Mouse (Mus musculus) T-helper 2 cell (primary cell): ENCODE measurements around the gene Gtf2ird1.
"Not testable (repeated sequence)": the region's sequence is repeated elsewhere in the genome, so short reads cannot be mapped to it uniquely, and the experiment has no call there.

Source experiments
- in situ Hi-C: fragments of 300-600 bp; cut with MboI, MseI; formaldehyde crosslinking; loops from one replicate; pipeline ENCODE4 v1.15.1; 2025; ENCODE audit warnings: high pct_unique_total_duplicates

Gtf2ird1 gene

DNA sequence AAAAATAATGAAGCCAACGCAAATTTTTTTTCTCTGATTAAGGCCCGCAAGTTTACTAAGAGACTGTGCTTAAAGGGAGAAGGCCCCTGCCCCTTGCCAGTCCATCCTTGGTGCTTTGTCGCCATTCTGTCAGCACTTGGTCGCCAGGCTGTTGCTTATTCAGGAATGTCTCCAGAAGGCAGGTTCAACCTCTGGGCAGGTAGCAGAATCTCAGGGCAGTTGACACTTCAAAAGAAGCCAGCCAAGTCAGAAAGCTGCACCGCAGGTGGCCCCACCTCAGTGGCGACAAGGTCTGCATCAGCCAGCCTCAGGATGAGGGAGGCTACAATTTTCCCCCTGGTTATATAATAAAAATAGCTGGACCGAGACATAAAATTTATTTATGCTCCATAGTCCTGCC lies 19.2 kb upstream of the Gtf2ird1 start:
- in situ Hi-C loops, result not testable (repeated sequence)

- in situ Hi-C loops, result no loop called here
Observed at GRCm38 (mm10) chr5:134475006-134475605, 18.6 kb upstream of the Gtf2ird1 start.

DNA sequence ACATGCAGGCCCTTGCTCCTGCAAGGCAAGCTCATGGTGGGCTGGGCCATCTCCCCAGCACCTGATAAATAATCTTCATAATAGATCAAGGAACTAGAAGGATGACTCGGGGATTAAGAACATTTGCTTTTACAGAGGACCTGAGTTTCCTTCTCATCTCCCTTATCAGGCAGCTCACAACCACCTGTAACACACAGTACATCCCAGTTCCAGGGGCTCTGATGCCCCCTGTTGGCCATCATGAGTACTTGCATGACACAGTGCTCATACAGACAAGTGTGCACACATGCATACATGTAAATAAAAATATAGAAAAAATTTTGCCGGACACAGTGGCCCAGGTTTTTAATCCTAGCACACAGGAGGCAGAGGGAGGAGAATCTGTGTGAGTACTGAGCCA lies 17.4 kb upstream of the Gtf2ird1 start:
- in situ Hi-C loops, result no loop called here

DNA sequence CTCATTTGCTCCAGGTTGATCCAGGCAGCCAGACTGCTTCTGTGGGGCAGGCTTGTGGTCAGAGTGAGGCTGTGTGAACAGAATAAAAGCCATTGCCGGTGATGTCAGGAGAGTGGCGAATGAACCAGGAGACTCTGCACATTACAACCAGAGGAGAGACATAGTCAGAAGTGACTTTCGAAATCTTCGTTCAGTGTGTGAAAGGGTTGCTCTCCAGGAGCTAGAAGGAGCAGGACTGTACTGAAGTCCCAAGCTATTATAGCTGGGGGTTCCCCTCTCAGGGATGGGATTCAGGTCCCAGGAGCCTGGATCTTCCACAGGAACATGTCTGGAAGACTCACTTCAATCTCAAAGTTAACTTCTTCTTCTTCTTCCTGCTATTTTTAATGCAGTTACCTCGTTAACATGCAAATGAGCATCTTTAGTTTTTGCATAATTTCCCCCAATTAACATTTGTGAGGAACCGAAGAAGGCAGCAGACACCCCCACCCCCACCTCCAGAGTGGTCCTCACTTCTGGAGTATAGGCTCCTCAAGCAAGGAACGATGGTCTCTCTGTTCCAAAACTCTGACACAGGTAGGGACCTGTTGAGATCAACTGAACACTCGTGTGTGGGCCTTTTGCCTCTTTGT lies 14.1 kb upstream of the Gtf2ird1 start:
- in situ Hi-C loops, result no loop called here

DNA sequence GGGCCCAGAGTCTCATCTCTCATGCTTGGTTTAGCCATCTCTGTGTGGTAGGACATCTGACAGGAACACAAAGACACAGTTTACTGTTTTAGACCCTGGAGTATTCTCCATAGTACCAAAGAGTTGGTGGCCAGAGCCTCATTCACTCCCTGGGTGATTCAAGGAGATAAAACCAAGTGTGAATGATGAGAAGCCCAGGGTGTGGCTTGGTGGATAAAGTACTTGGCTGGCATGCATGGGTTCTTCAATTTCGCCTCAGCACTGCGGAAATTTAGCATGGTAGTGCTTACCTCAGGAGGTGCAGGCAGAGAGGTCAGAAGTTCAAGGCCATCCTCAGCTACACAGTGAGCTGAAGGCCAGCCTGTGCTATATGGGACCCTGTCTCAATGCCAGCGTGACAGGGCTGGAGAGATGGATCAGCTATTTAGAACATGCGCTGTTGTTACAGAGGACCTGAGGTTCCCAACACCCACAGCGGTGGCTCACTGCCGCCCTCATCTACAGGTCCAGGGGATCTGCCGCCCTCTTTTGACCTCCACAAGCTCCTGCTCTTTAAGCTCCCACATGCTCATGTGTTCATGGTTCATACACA lies 13.1 kb upstream of the Gtf2ird1 start:
- in situ Hi-C loops, result loop anchor here (5.0 kb wide), 1 partner anchor 47 kb away; no protein-coding TSS in a partner anchor

GRCm38 (mm10) chr5:134468158-134468765 lies 11.7 kb upstream of the Gtf2ird1 start:
- in situ Hi-C loops, result loop anchor here (5.0 kb wide), 1 partner anchor 46 kb away; no protein-coding TSS in a partner anchor

- in situ Hi-C loops, result loop anchor here (5.0 kb wide), 1 partner anchor 45 kb away; no protein-coding TSS in a partner anchor
Observed at GRCm38 (mm10) chr5:134467030-134467549, 10.6 kb upstream of the Gtf2ird1 start.

GRCm38 (mm10) chr5:134466296-134467029 lies 9.9 kb upstream of the Gtf2ird1 start:
- in situ Hi-C loops, result loop anchor here (5.0 kb wide), 1 partner anchor 44 kb away; no protein-coding TSS in a partner anchor

DNA sequence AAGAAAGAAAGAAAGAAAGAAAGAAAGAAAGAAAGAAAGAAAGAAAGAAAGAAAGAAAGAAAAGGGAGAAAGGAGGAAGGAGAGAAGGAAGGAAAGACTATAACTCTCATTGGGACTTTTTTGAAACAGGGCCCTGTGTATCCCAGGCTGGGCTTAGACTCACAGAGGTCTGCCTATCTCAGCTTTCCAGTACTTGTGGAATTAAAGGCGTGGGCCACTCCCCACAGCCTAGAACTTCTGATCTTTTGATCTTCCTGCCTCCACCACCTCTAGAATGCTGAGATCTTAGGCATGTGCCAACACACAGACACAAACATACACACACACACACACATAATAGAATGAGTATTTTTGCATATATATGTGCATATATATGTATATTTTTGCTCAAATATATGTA lies 8.7 kb upstream of the Gtf2ird1 start:
- in situ Hi-C loops, result loop anchor here (5.0 kb wide), 1 partner anchor 43 kb away; no protein-coding TSS in a partner anchor

- in situ Hi-C loops, result no loop called here
Observed at GRCm38 (mm10) chr5:134464225-134464624, 7.7 kb upstream of the Gtf2ird1 start.

DNA sequence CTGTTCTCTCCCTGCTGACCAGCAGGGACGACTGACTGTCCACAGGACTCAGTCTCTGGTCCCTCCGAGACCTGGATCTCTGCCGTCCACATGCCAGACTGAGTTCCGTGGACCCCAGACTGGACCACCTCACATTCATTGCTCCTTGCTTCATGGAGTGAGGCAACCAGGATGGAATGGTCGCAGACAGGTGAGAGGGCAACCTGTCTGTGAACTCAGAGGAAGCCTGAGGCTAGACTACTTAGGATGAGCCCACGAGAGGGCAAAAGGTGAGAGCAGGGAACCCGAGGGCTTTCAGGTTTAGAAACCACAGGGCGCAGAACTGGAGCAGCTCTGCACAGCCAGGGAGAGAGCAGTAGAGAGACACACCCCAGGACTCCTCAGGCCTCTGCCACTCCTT lies 6.2 kb upstream of the Gtf2ird1 start:
- in situ Hi-C loops, result no loop called here

- in situ Hi-C loops, result no loop called here
Observed at GRCm38 (mm10) chr5:134462316-134462715, 5.8 kb upstream of the Gtf2ird1 start.

- in situ Hi-C loops, result no loop called here
Observed at GRCm38 (mm10) chr5:134460546-134460945, 4.0 kb upstream of the Gtf2ird1 start.

DNA sequence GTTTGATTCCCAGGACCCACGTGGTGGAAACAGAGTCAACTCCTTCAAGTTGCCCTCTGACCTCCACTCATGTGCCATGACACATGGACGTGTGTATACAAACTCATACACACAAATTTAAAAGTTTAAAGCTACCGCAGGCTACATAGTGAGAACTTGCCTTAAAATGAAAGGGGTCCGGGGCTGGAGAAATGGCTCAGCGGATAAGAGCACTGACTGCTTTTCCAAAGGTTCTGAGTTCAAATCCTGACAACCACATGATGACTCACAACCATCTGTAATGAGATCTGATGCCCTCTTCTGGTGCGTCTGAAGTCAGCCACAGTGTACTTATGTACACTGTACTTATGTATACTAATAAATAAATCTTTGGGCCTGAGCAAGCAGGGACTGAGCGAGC lies 2.6 kb upstream of the Gtf2ird1 start:
- in situ Hi-C loops, result no loop called here

DNA sequence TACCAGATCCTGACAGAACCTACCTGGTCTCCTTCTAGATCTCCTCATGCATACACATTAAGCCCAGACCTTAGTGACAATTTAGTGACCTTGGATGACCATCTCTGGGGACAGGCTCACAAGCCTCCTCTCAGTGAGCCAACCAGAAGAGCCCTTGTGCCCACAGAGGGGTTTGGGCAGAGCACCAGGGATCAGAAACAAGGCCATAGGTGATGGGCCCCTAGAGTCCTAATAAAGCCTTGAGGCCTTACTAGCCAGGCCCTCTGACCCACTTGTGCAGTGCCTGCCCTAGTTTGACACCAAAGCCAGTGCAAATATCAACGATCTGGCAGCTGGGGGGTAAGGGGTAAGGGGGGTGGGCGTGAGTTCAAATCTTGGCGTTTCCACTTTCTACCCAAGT lies 1.9 kb upstream of the Gtf2ird1 start:
- in situ Hi-C loops, result no loop called here

DNA sequence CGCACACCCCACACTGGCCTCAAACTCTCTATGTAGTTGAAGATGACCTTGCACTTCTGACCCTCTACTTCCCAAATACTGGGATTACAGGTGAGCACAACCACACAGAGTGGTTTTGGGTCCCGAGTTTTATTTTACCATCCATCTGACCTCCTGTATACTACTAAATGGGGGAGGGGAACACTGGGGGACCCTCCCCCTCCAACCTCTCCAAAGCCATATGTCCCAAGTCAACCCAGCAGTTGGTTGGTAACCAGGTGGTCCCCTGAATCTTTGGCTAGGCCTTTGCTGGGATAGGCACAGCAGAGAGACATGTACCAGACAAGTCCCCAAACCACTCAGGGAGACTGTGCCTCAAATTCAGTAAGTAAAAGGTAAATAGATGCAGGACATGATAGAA lies 855 bp upstream of the Gtf2ird1 start:
- in situ Hi-C loops, result no loop called here

- in situ Hi-C loops, result no loop called here
Observed at GRCm38 (mm10) chr5:134455914-134456423, 547 bp downstream of the Gtf2ird1 start.

- in situ Hi-C loops, result no loop called here
Observed at GRCm38 (mm10) chr5:134455186-134455895, 1.2 kb downstream of the Gtf2ird1 start.

GRCm38 (mm10) chr5:134454421-134454820 lies 2.1 kb downstream of the Gtf2ird1 start:
- in situ Hi-C loops, result no loop called here

DNA sequence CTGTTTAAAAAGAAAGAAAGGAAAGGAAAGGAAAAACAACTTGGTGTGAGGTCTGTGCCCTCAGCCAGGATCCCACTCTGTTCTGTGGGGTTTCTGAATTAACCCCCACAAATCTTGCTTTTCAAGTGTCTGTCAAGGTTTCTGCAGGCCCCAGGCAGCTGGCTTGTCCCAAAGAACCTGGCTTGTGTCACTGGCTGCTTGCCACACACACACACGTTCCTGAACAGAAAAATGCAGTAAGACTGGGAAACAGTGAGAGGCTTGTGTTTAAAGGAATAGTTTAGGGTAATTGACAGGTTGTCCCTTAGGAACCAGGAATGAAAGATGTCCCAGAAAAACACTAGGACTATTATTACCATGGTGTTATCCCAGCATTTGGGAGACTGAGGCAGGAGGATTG lies 2.9 kb downstream of the Gtf2ird1 start:
- in situ Hi-C loops, result no loop called here

GRCm38 (mm10) chr5:134446755-134447154 lies 9.8 kb downstream of the Gtf2ird1 start:
- in situ Hi-C loops, result not testable (repeated sequence)
